Mouse (Mus musculus): ENCODE results near the gene Gm2007. TPM values are rescaled to one million over a fixed set of nuclear protein-coding genes. Genes with fewer than 3 reads are reported as not detected.
"Not testable (repeated sequence)": the region's sequence is repeated elsewhere in the genome, so short reads cannot be mapped to it uniquely, and the experiment has no call there.

The Gm2007 gene
- polyA plus RNA-seq (2012), result not detected in 2 replicates

- H3K36me3 ChIP-seq (ENCODE audit: control insufficient read depth); H3K27me3 ChIP-seq (ENCODE audit: control insufficient read depth); H3K9me3 ChIP-seq (ENCODE audit: control insufficient read depth, low read length); H3K4me3 ChIP-seq (replicated peaks); H3K4me1 ChIP-seq (ENCODE audit: control insufficient read depth): not testable (repeated sequence)
These were observed at the start of gene Gm2007 for GRCm38 (mm10) chr2:175741237-175741636. Gene Gm2007, plus strand, starts transcription at chr2:175741537.

- not testable (repeated sequence) for H3K4me3 ChIP-seq (replicated peaks); H3K36me3 ChIP-seq (ENCODE audit: control insufficient read depth); H3K9me3 ChIP-seq (ENCODE audit: control insufficient read depth, low read length); H3K27me3 ChIP-seq (ENCODE audit: control insufficient read depth); H3K4me1 ChIP-seq (ENCODE audit: control insufficient read depth)
These were observed 37.8 kb upstream of the Gm2007 start, which contains the start of gene Zfp969 for GRCm38 (mm10) chr2:175703546-175703945. Gene Zfp969, minus strand, starts transcription at chr2:175703646.

- not testable (repeated sequence) for H3K36me3 ChIP-seq (ENCODE audit: control insufficient read depth); H3K4me1 ChIP-seq (ENCODE audit: control insufficient read depth)
These were observed 59.7 kb downstream of the Gm2007 start, which contains the start of gene Gm14288 for GRCm38 (mm10) chr2:175800993-175801392. Gene Gm14288, minus strand, starts transcription at chr2:175801093.

More at GRCm38 (mm10) chr2:175800993-175801392, 59.7 kb downstream of the Gm2007 start, which contains the start of gene Gm14288:
- not testable (repeated sequence) for H3K27me3 ChIP-seq (ENCODE audit: control insufficient read depth); H3K9me3 ChIP-seq (ENCODE audit: control insufficient read depth, low read length); H3K4me3 ChIP-seq (replicated peaks)

Other genes with a start within 250 kb of the Gm2007 start
- gene Gm11007, start 97.6 kb upstream of the Gm2007 start, polyA plus RNA-seq (2012), result not detected in 2 replicates
- not detected in 2 replicates for gene Zfp969, start 37.9 kb upstream of the Gm2007 start, polyA plus RNA-seq (2012)
- not detected in 2 replicates for gene Gm14288, start 59.6 kb downstream of the Gm2007 start, polyA plus RNA-seq (2012)
- not detected in 2 replicates for gene Gm6710, start 127.7 kb downstream of the Gm2007 start, polyA plus RNA-seq (2012)
- not detected in 2 replicates for gene Zfp966, start 189.6 kb downstream of the Gm2007 start, polyA plus RNA-seq (2012)
- not detected in 2 replicates for gene Gm2026, start 223.8 kb downstream of the Gm2007 start, polyA plus RNA-seq (2012)

All from erythroblast, embryonic 14.5 days (primary cell).